Mouse (Mus musculus) embryonic fibroblast, embryonic 13.5 days (primary cell): ENCODE measurements around the gene Anks1. TPM values are rescaled to one million over a fixed set of nuclear protein-coding genes. Genes with fewer than 3 reads are reported as not detected.

Source experiments
- H3K27ac ChIP-seq: 2 replicates; pipeline ENCODE4 v1.5.1; 2012; ENCODE audit warnings: low read length, control low read depth, inconsistent platforms; ENCODE audit not compliant: insufficient read depth
- H3K4me1 ChIP-seq: 2 replicates; pipeline ENCODE4 v1.6.1; 2011; ENCODE audit warnings: low read length; ENCODE audit not compliant: control insufficient read depth, insufficient read depth
- H3K4me3 ChIP-seq: 2 replicates; pipeline ENCODE4 v1.5.1; 2011; ENCODE audit warnings: mild to moderate bottlenecking, control low read depth, low read length; ENCODE audit not compliant: insufficient read depth
- CTCF ChIP-seq: IDR thresholded peaks from 2 replicates; pipeline ENCODE4 v1.5.1; 2011; ENCODE audit warnings: mild to moderate bottlenecking, control low read depth, low read length, moderate library complexity, borderline replicate concordance; ENCODE audit not compliant: insufficient read depth
- POLR2A ChIP-seq: IDR thresholded peaks from 2 replicates; pipeline ENCODE4 v1.6.1; 2011; ENCODE audit warnings: low read depth, mild to moderate bottlenecking, control low read depth, low read length, moderate library complexity
- polyA plus RNA-seq: library from polyadenylated mRNA; stranded (reverse); fragments of >200 nt; gene quantifications from 2 replicates; pipeline ENCODE4 v1.2.4, GENCODE M21; 2011; ENCODE audit warnings: low read depth; ENCODE audit not compliant: missing spikeins, insufficient read length

Anks1 gene
- polyA plus RNA-seq, 1 experiment: 12.7 TPM

- Histone ChIP-seq H3K4me1 (no peaks in the 10 kb centered on the region), H3K4me3 (no peak overlapping the region), H3K27ac (no peak overlapping the region)
- TF ChIP-seq CTCF: no peak
These were observed 21.2 kb downstream of the Anks1 start for GRCm38 (mm10) chr17:27930291-27930690.

- H3K27ac ChIP-seq: no peak overlapping the region
These were observed 22.7 kb downstream of the Anks1 start for GRCm38 (mm10) chr17:27931826-27932225.

GRCm38 (mm10) chr17:27934136-27934910, 25.2 kb downstream of the Anks1 start:
- H3K4me1 ChIP-seq: peaks cover 13% of the 10 kb centered on the region
- H3K4me3 ChIP-seq: no peak overlapping the region
- H3K27ac ChIP-seq: no peak overlapping the region
- no peak for TF ChIP-seq POLR2A
- TF ChIP-seq CTCF: no peak

More at GRCm38 (mm10) chr17:27931826-27932225, 22.7 kb downstream of the Anks1 start:
- Histone ChIP-seq H3K4me1 (no peaks in the 10 kb centered on the region), H3K4me3 (no peak overlapping the region)
- TF ChIP-seq CTCF (no peak), POLR2A (no peak)

GRCm38 (mm10) chr17:27935091-27935490, 26.0 kb downstream of the Anks1 start:
- Histone ChIP-seq H3K4me3 (no peak overlapping the region), H3K27ac (no peak overlapping the region), H3K4me1 (peaks cover 13% of the 10 kb centered on the region)
- TF ChIP-seq CTCF (no peak), POLR2A (no peak)

GRCm38 (mm10) chr17:27937054-27937615, 28.0 kb downstream of the Anks1 start:
- Histone ChIP-seq H3K4me1 (peaks cover 13% of the 10 kb centered on the region), H3K4me3 (no peak overlapping the region), H3K27ac (no peak overlapping the region)
- TF ChIP-seq CTCF: no peak
- TF ChIP-seq POLR2A: 0 out of 2 replicates have a peak, but pooled peaks have one; percentile 21

GRCm38 (mm10) chr17:27938121-27938754, 29.1 kb downstream of the Anks1 start:
- Histone ChIP-seq H3K4me1 (peaks cover 13% of the 10 kb centered on the region), H3K27ac (no peak overlapping the region), H3K4me3 (no peak overlapping the region)
- TF ChIP-seq POLR2A (no peak), CTCF (no peak)

- TF ChIP-seq POLR2A (no peak), CTCF (no peak)
- H3K4me1 ChIP-seq: peaks cover 13% of the 10 kb centered on the region
- H3K4me3 ChIP-seq: no peak overlapping the region
- no peak overlapping the region for H3K27ac ChIP-seq
These were observed 29.9 kb downstream of the Anks1 start for GRCm38 (mm10) chr17:27939028-27939427.

GRCm38 (mm10) chr17:27940352-27940751, 31.2 kb downstream of the Anks1 start:
- TF ChIP-seq CTCF: no peak
- no peak for TF ChIP-seq POLR2A
- H3K27ac ChIP-seq: no peak overlapping the region
- peaks cover 13% of the 10 kb centered on the region for H3K4me1 ChIP-seq
- no peak overlapping the region for H3K4me3 ChIP-seq

GRCm38 (mm10) chr17:27941178-27941577, 32.1 kb downstream of the Anks1 start:
- TF ChIP-seq POLR2A: no peak
- TF ChIP-seq CTCF: no peak
- no peak overlapping the region for H3K27ac ChIP-seq

GRCm38 (mm10) chr17:27941698-27942097, 32.6 kb downstream of the Anks1 start:
- TF ChIP-seq POLR2A (no peak), CTCF (no peak)
- H3K4me1 ChIP-seq: peaks cover 21% of the 10 kb centered on the region
- H3K4me3 ChIP-seq: no peak overlapping the region
- H3K27ac ChIP-seq: no peak overlapping the region

More at GRCm38 (mm10) chr17:27941178-27941577, 32.1 kb downstream of the Anks1 start:
- Histone ChIP-seq H3K4me3 (no peak overlapping the region), H3K4me1 (peaks cover 17% of the 10 kb centered on the region)
